Comparison of ENCODE assay signal across 13 mouse cellular contexts in the genomic region with DNA sequence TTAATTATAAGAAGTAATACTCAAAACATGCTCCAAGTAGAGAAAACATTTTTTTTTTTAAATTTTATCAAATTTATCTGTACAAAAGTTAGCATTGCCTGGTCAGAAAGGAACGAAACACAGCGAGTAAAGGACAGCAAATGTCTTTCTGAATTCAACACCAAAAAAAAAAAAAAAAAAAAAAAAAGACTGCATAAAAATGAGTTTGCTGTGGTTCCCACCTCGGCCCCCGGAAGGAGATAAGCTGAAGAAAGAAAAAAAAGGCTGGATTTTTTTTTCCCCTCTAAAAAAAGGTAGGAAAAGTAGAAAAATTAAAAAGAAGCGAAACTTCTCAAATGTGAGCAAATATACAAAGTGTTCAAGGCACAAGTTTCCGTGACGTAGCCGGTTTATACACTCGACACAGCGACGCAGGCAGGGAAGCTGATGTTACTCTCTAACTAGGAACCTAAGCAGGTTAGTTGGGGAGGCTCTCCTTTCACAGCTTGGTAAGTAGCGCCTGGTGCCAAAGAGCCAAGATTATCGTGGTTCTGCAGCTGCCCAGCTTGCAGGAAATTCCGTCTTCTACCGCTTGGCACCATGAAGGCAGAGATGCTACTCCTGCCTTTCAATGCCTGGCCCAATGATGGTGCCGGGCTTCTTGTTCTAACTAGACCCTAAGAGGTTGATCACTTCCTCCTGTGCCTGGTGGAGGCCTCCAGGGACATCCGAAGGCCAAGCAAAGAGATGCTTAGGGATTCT. TPM values are rescaled to one million over a fixed set of nuclear protein-coding genes. Genes with fewer than 3 reads are reported as not detected.
DNase-seq lines count a peak whose midpoint lies in the region; ATAC-seq and TF ChIP-seq lines count a peak whose summit lies in the region.
"Had no signal": no experiment of that assay in that cellular context is flagged by ENCODE, and none has a peak within 500 bp of the region (broad histone marks: within the 10 kb centered on the region; RNA-seq: fewer than 3 reads in every experiment).

No protein-coding gene starts in this region.

- H3K4me3 ChIP-seq in hindbrain, embryonic 10.5 days, result no peak overlapping the region
- H3K4me3 ChIP-seq in hindbrain, embryonic 11.5 days (ENCODE audit: low read depth, low read length), result no peak overlapping the region
- peak overlapping the region; percentile 14 for H3K4me3 ChIP-seq in forebrain, postnatal 0 days (ENCODE audit: low read depth, low read length)
- H3K4me3 ChIP-seq in midbrain, embryonic 13.5 days (replicated peaks), result no peak overlapping the region

- peaks cover 92% of the 10 kb centered on the region for H3K4me1 ChIP-seq in hindbrain, embryonic 10.5 days (replicated peaks)
- peaks cover 22% of the 10 kb centered on the region for H3K4me1 ChIP-seq in hindbrain, embryonic 11.5 days (replicated peaks; ENCODE audit: control insufficient read depth, insufficient read depth, low read length)
- H3K4me1 ChIP-seq in forebrain, postnatal 0 days (ENCODE audit: insufficient read depth), result peaks cover 5% of the 10 kb centered on the region; the same call in 1 of the 2 replicates
- H3K4me1 ChIP-seq in midbrain, embryonic 13.5 days (replicated peaks), result peaks cover 68% of the 10 kb centered on the region

- no peak overlapping the region for H3K4me2 ChIP-seq in hindbrain, embryonic 11.5 days (replicated peaks; ENCODE audit: low read depth, low read length)
- peak overlapping the region; percentile 35 for H3K4me2 ChIP-seq in forebrain, postnatal 0 days (ENCODE audit: low read depth)
- peak overlapping the region; percentile 3; the same call in 1 of the 2 replicates for H3K4me2 ChIP-seq in midbrain, embryonic 13.5 days (replicated peaks)

- 81% methylated on average over 17 of the region's 17 CpGs for WGBS in hindbrain, embryonic 10.5 days
- WGBS in hindbrain, embryonic 11.5 days, result 79% methylated on average over 17 of the region's 17 CpGs
- WGBS in forebrain, postnatal 0 days, result 50% methylated on average over 17 of the region's 17 CpGs
- WGBS in midbrain, embryonic 13.5 days, result 81% methylated on average over 17 of the region's 17 CpGs

- H3K27me3 ChIP-seq in hindbrain, embryonic 10.5 days (ENCODE audit: insufficient read depth, poor library complexity, severe bottlenecking), result peaks cover 53% of the 10 kb centered on the region
- H3K27me3 ChIP-seq in hindbrain, embryonic 11.5 days (ENCODE audit: control insufficient read depth, insufficient read depth, low read length), result peaks cover 14% of the 10 kb centered on the region
- H3K27me3 ChIP-seq in forebrain, postnatal 0 days (ENCODE audit: insufficient read depth, low read length), result no peaks in the 10 kb centered on the region; the same call in 1 of the 2 replicates
- peaks cover 49% of the 10 kb centered on the region for H3K27me3 ChIP-seq in midbrain, embryonic 13.5 days

- H3K9me3 ChIP-seq in hindbrain, embryonic 10.5 days, result no peaks in the 10 kb centered on the region
- no peaks in the 10 kb centered on the region for H3K9me3 ChIP-seq in hindbrain, embryonic 11.5 days (ENCODE audit: control insufficient read depth, low read length)
- H3K9me3 ChIP-seq in forebrain, postnatal 0 days (ENCODE audit: low read length), result no peaks in the 10 kb centered on the region
- no peaks in the 10 kb centered on the region for H3K9me3 ChIP-seq in midbrain, embryonic 13.5 days

- peak overlapping the region; percentile 84; the same call in 1 of the 2 replicates for H3K27ac ChIP-seq in hindbrain, embryonic 10.5 days
- no peak overlapping the region for H3K27ac ChIP-seq in hindbrain, embryonic 11.5 days (ENCODE audit: low read depth, low read length)
- peak overlapping the region; percentile 62 for H3K27ac ChIP-seq in forebrain, postnatal 0 days (ENCODE audit: low read depth, low read length)
- 0 out of 2 replicates have a peak overlapping the region, but pooled peaks have one; percentile 47 for H3K27ac ChIP-seq in midbrain, embryonic 13.5 days
- H3K27ac ChIP-seq: kidney, postnatal 0 days had no signal

- H3K9ac ChIP-seq in hindbrain, embryonic 11.5 days (ENCODE audit: low read depth, low read length), result no peak overlapping the region
- H3K9ac ChIP-seq in forebrain, postnatal 0 days, result 0 out of 2 replicates have a peak overlapping the region, but pooled peaks have one; percentile 14
- no peak overlapping the region for H3K9ac ChIP-seq in midbrain, embryonic 13.5 days (replicated peaks)
- H3K9ac ChIP-seq: liver, postnatal 0 days had no signal

- H3K36me3 ChIP-seq in hindbrain, embryonic 10.5 days, result peaks cover 11% of the 10 kb centered on the region; the same call in 1 of the 2 replicates
- no peaks in the 10 kb centered on the region for H3K36me3 ChIP-seq in hindbrain, embryonic 11.5 days (ENCODE audit: control insufficient read depth, insufficient read depth, low read length)
- H3K36me3 ChIP-seq in forebrain, postnatal 0 days (ENCODE audit: insufficient read depth), result no peaks in the 10 kb centered on the region
- H3K36me3 ChIP-seq in midbrain, embryonic 13.5 days, result no peaks in the 10 kb centered on the region

- no peak for DNase-seq in hindbrain, embryonic 10.5 days (ENCODE audit: low spot score)
- no peak for DNase-seq in hindbrain, embryonic 11.5 days (ENCODE audit: low spot score)
- DNase-seq in MN1 (ENCODE audit: low spot score), result peak; percentile 32
- peak; percentile 38 for DNase-seq in forebrain, postnatal 0 days
- DNase-seq in right cerebral cortex, postnatal 10 days (ENCODE audit: low spot score in 2 of 2), result no peak
- no peak for DNase-seq in testis, postnatal 14 days (ENCODE audit: low spot score)
- DNase-seq: adrenal gland, postnatal 14 days; cerebellum, adult 18-20 months; liver, postnatal 0 days; thymus, postnatal 36 days had no signal

- peak; percentile 23; the same call in 1 of the 2 replicates for TF ChIP-seq CTCF in forebrain, postnatal 0 days (IDR thresholded peaks at IDR 0.05; ENCODE audit: low read depth)

- no peak for ATAC-seq in hindbrain, embryonic 11.5 days (ENCODE audit: low FRiP score)
- ATAC-seq in forebrain, postnatal 0 days, result no peak
- no peak for ATAC-seq in midbrain, embryonic 13.5 days
- no peak for ATAC-seq in erythroid progenitor cell, adult 5-6 weeks (replicated peaks; ENCODE audit: low FRiP score, poor library complexity, severe bottlenecking)
- ATAC-seq: liver, postnatal 0 days had no signal

RNA-seq across cellular contexts. Expression of gene Sox8, which starts 4.5 kb away (rescaled TPM):
- 9.1 and 10.7 TPM in 2 replicates for polyA plus RNA-seq in hindbrain, embryonic 10.5 days (2016; fragmentation: Nextera tagmentation; extraction: Ambion mirVana)
- 7.1 TPM in 2 replicates for polyA plus RNA-seq in hindbrain, embryonic 11.5 days (2014; fragmentation: Nextera tagmentation; extraction: Ambion mirVana)
- 26.6 and 27.4 TPM in 2 replicates for total RNA-seq in forebrain, postnatal 0 days (2014; rRNA removed)
- polyA plus RNA-seq in forebrain, postnatal 0 days (2015; fragmentation: Nextera tagmentation; extraction: Ambion mirVana), result 20.8 and 22.6 TPM in 2 replicates
- 5.2 and 7.9 TPM in 2 replicates for polyA plus RNA-seq in midbrain, embryonic 13.5 days (2015; fragmentation: Nextera tagmentation; extraction: Ambion mirVana)
- total RNA-seq in erythroid progenitor cell, adult 5-6 weeks (2015; ENCODE audit: low replicate concordance), result not detected in 2 replicates
- total RNA-seq in erythroid progenitor cell, adult 5-6 weeks (2017; ENCODE audit: low replicate concordance), result not detected in 2 replicates
- polyA plus RNA-seq: liver, postnatal 0 days had no signal

RNA-seq across cellular contexts. Expression of gene Lmf1, which starts 12.9 kb away (rescaled TPM):
- 27.3 and 29.4 TPM in 2 replicates for polyA plus RNA-seq in hindbrain, embryonic 10.5 days (2016; fragmentation: Nextera tagmentation; extraction: Ambion mirVana)
- polyA plus RNA-seq in hindbrain, embryonic 11.5 days (2014; fragmentation: Nextera tagmentation; extraction: Ambion mirVana), result 23.1 and 26.9 TPM in 2 replicates
- 21.5 and 28.1 TPM in 2 replicates for total RNA-seq in forebrain, postnatal 0 days (2014; rRNA removed)
- 13.9 and 17.8 TPM in 2 replicates for polyA plus RNA-seq in forebrain, postnatal 0 days (2015; fragmentation: Nextera tagmentation; extraction: Ambion mirVana)
- polyA plus RNA-seq in midbrain, embryonic 13.5 days (2015; fragmentation: Nextera tagmentation; extraction: Ambion mirVana), result 20.6 and 22.9 TPM in 2 replicates
- total RNA-seq in erythroid progenitor cell, adult 5-6 weeks (2015; ENCODE audit: low replicate concordance), result 2.9 and 3.4 TPM in 2 replicates
- total RNA-seq in erythroid progenitor cell, adult 5-6 weeks (2017; ENCODE audit: low replicate concordance), result 0.53 and 4.9 TPM in 2 replicates

Comparison
In these comparisons a context has a peak if more than half of its experiments do, and no peak if none do; other contexts are left out.
1. DNase-seq: peak in MN1 (single experiment) and forebrain, postnatal 0 days (single experiment); none in hindbrain, embryonic 10.5 days (single experiment), hindbrain, embryonic 11.5 days (single experiment), right cerebral cortex, postnatal 10 days (0 of 2) and testis, postnatal 14 days (single experiment).